ENCODE assay signal across 15 mouse cellular contexts in genomic region chr4:115821928-115822327, GRCm38 (mm10). TPM values are rescaled to one million over a fixed set of nuclear protein-coding genes. Genes with fewer than 3 reads are reported as not detected.
DNase-seq lines count a peak whose midpoint lies in the region; ATAC-seq and TF ChIP-seq lines count a peak whose summit lies in the region.
"Had no signal": no experiment of that assay in that cellular context is flagged by ENCODE, and none has a peak within 500 bp of the region (broad histone marks: within the 10 kb centered on the region; RNA-seq: fewer than 3 reads in every experiment).

No protein-coding gene starts in this region.

- peaks cover 4% of the 10 kb centered on the region; the same call in 1 of the 2 replicates for H3K36me3 ChIP-seq in heart, embryonic 12.5 days
- no peaks in the 10 kb centered on the region for H3K36me3 ChIP-seq in intestine, embryonic 15.5 days
- H3K36me3 ChIP-seq: stomach, embryonic 15.5 days had no signal

- peak; percentile 81 for ATAC-seq in heart, embryonic 12.5 days (ENCODE audit: insufficient number of reproducible peaks, low FRiP score)
- peak; percentile 36; the same call in 1 of the 2 replicates for ATAC-seq in intestine, embryonic 15.5 days

- 28% methylated on average over 3 of the region's 3 CpGs for whole genome bisulfite sequencing in lung, adult 2 months
- WGBS in heart, embryonic 12.5 days = 25% methylated on average over 3 of the region's 3 CpGs
- 69% methylated on average over 3 of the region's 3 CpGs for WGBS in intestine, embryonic 15.5 days

- DNase-seq in lung, adult 18-20 months = peak; percentile 54 to 72
- DNase-seq in lung, adult 2 months = no peak
- no peak for DNase-seq in gastrocnemius, postnatal 25 days
- DNase-seq in cerebellum, adult 9-11 months = no peak
- no peak for DNase-seq in left cerebral cortex, postnatal 4 days
- DNase-seq: embryo, embryonic 11 days; right cerebral cortex, postnatal 4 days; thymus, postnatal 4 days had no signal

- TF ChIP-seq POLR2A in lung, adult 2 months (IDR thresholded peaks at IDR 0.05; ENCODE audit: borderline replicate concordance, extremely low read depth, low read depth, low read length) = no peak

- H3K27me3 ChIP-seq in heart, embryonic 12.5 days (replicated peaks) = no peaks in the 10 kb centered on the region
- no peaks in the 10 kb centered on the region for H3K27me3 ChIP-seq in intestine, embryonic 15.5 days (replicated peaks)
- H3K27me3 ChIP-seq: CH12.LX; limb, embryonic 12.5 days; stomach, embryonic 15.5 days had no signal

- H3K4me2 ChIP-seq in heart, embryonic 12.5 days = no peak overlapping the region
- no peak overlapping the region for H3K4me2 ChIP-seq in intestine, embryonic 15.5 days (replicated peaks)
- H3K4me2 ChIP-seq: limb, embryonic 12.5 days; stomach, embryonic 15.5 days had no signal

- intact Hi-C loops in left cerebral cortex, postnatal 4 days (cut with DNase I) = no loop called here

- peak overlapping the region; percentile 31; the same call in 1 of the 2 replicates for H3K27ac ChIP-seq in heart, embryonic 12.5 days (ENCODE audit: poor library complexity, severe bottlenecking)
- H3K27ac ChIP-seq in intestine, embryonic 15.5 days = no peak overlapping the region
- H3K27ac ChIP-seq: kidney, postnatal 0 days; limb, embryonic 12.5 days; stomach, embryonic 15.5 days had no signal

- TF ChIP-seq CTCF in lung, adult 2 months (IDR thresholded peaks at IDR 0.05; ENCODE audit: insufficient read depth, low read length) = no peak

- peaks cover 5% of the 10 kb centered on the region for H3K4me1 ChIP-seq in lung, adult 2 months (ENCODE audit: control insufficient read depth, insufficient read depth, low read length)
- peaks cover 48% of the 10 kb centered on the region for H3K4me1 ChIP-seq in heart, embryonic 12.5 days (replicated peaks)
- no peaks in the 10 kb centered on the region for H3K4me1 ChIP-seq in intestine, embryonic 15.5 days (replicated peaks)
- H3K4me1 ChIP-seq: limb, embryonic 12.5 days; stomach, embryonic 15.5 days had no signal

- H3K9me3 ChIP-seq in heart, embryonic 12.5 days (replicated peaks) = no peaks in the 10 kb centered on the region
- no peaks in the 10 kb centered on the region for H3K9me3 ChIP-seq in intestine, embryonic 15.5 days
- H3K9me3 ChIP-seq: limb, embryonic 12.5 days; stomach, embryonic 15.5 days had no signal

- H3K9ac ChIP-seq in heart, embryonic 12.5 days = no peak overlapping the region
- H3K9ac ChIP-seq in intestine, embryonic 15.5 days = no peak overlapping the region
- H3K9ac ChIP-seq: limb, embryonic 12.5 days; stomach, embryonic 15.5 days had no signal

- H3K4me3 ChIP-seq in lung, adult 2 months (replicated peaks; ENCODE audit: extremely low read depth, low read depth, low read length) = no peak overlapping the region
- H3K4me3 ChIP-seq in heart, embryonic 12.5 days = no peak overlapping the region
- H3K4me3 ChIP-seq in intestine, embryonic 15.5 days (replicated peaks) = no peak overlapping the region
- H3K4me3 ChIP-seq: erythroblast, embryonic 14.5 days; limb, embryonic 12.5 days; stomach, embryonic 15.5 days had no signal

RNA-seq across cellular contexts. Expression of gene Mob3c, which starts 6.0 kb away (rescaled TPM):
- polyA plus RNA-seq in lung, adult 2 months (2012; rRNA removed) = 27.9 and 45.4 TPM in 2 replicates
- 6.7 TPM in 2 replicates for polyA plus RNA-seq in heart, embryonic 12.5 days (2016; fragmentation: Nextera tagmentation; extraction: Ambion mirVana)
- 12.4 and 15.9 TPM in 2 replicates for polyA plus RNA-seq in intestine, embryonic 15.5 days (2015; fragmentation: Nextera tagmentation; extraction: Ambion mirVana)
- 1 to 10 TPM; 2.7 to 3.4 TPM for total RNA-seq in gastrocnemius, postnatal 25 days (2021)
- 1 to 10 TPM; 3.9 TPM for total RNA-seq in left cerebral cortex, postnatal 4 days (2021)

RNA-seq across cellular contexts. Expression of gene Mknk1, which starts 17.1 kb away (rescaled TPM):
- 65.9 and 73.9 TPM in 2 replicates for polyA plus RNA-seq in lung, adult 2 months (2012; rRNA removed)
- polyA plus RNA-seq in heart, embryonic 12.5 days (2016; fragmentation: Nextera tagmentation; extraction: Ambion mirVana) = 20.1 and 21.6 TPM in 2 replicates
- polyA plus RNA-seq in intestine, embryonic 15.5 days (2015; fragmentation: Nextera tagmentation; extraction: Ambion mirVana) = 26.9 and 36.8 TPM in 2 replicates
- total RNA-seq in gastrocnemius, postnatal 25 days (2021) = 10 to 100 TPM; 21.8 to 22.2 TPM
- total RNA-seq in left cerebral cortex, postnatal 4 days (2021) = 10 to 100 TPM; 28.8 to 29.8 TPM

RNA-seq across cellular contexts. Expression of gene Atpaf1, which starts 37.3 kb away (rescaled TPM):
- polyA plus RNA-seq in lung, adult 2 months (2012; rRNA removed) = 19.6 and 32.7 TPM in 2 replicates
- polyA plus RNA-seq in heart, embryonic 12.5 days (2016; fragmentation: Nextera tagmentation; extraction: Ambion mirVana) = 69.9 and 73.5 TPM in 2 replicates
- polyA plus RNA-seq in intestine, embryonic 15.5 days (2015; fragmentation: Nextera tagmentation; extraction: Ambion mirVana) = 62.4 and 63.5 TPM in 2 replicates
- total RNA-seq in gastrocnemius, postnatal 25 days (2021) = 10 to 100 TPM; 48.9 to 49.3 TPM
- total RNA-seq in left cerebral cortex, postnatal 4 days (2021) = 10 to 100 TPM; 23.4 to 26.3 TPM

RNA-seq across cellular contexts. Expression of gene Tex38, which starts 41.1 kb away (rescaled TPM):
- 0.31 and 0.37 TPM in 2 replicates for polyA plus RNA-seq in lung, adult 2 months (2012; rRNA removed)
- polyA plus RNA-seq in heart, embryonic 12.5 days (2016; fragmentation: Nextera tagmentation; extraction: Ambion mirVana) = 0.22 and 0.24 TPM in 2 replicates
- polyA plus RNA-seq in intestine, embryonic 15.5 days (2015; fragmentation: Nextera tagmentation; extraction: Ambion mirVana) = 0.21 and 0.30 TPM in 2 replicates
- total RNA-seq in gastrocnemius, postnatal 25 days (2021) = 1 to 10 TPM; 1.2 to 1.3 TPM
- under 1 TPM in 1 of 2 experiments, not detected in 1; 0.66 TPM for total RNA-seq in left cerebral cortex, postnatal 4 days (2021)
- polyA plus RNA-seq: erythroblast, embryonic 14.5 days had no signal

Comparison
In these comparisons a context has a peak if more than half of its experiments do, and no peak if none do; other contexts are left out.
1. DNase-seq: peak in lung, adult 18-20 months (2 of 2); none in lung, adult 2 months (single experiment), gastrocnemius, postnatal 25 days (single experiment), cerebellum, adult 9-11 months (single experiment) and left cerebral cortex, postnatal 4 days (single experiment).